Mouse (Mus musculus): Measurements from ENCODE around the gene Clstn2.

DNA sequence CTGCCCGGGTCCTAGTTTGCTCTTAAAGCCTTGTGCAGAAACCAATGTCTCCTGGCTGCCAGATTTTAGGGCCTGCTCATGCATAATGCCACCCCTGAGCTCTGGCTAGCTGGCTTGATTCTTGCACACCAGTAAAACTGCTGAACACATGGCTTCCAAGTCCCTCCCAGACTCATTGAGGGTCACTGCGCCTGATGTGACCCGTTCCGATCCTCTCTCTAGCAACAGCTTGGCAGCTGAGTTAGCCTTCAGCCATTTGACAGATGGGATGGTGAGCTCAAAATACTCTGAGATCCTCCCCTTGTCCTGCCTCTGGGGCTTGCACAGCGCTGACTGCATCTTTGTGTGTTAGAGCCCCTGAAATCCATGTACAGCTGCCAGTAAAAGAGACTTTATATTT is 430.5 kb downstream of the Clstn2 start:
- TF ChIP-seq MXI1 (IDR thresholded peaks at IDR 0.05; ENCODE audit: low read depth, low read length): no peak
- TF ChIP-seq UBTF (IDR thresholded peaks at IDR 0.05; ENCODE audit: low read depth, low read length): no peak
- no peak for TF ChIP-seq CTCF (conservative IDR thresholded peaks at IDR 0.05 in 1 of 2, IDR thresholded peaks at IDR 0.05 in 1 of 2; ENCODE audit: low read depth in 2 of 2, low read length in 2 of 2)
- TF ChIP-seq MAX (IDR thresholded peaks at IDR 0.05; ENCODE audit: low read length): no peak
- no peak for TF ChIP-seq IRF4 (IDR thresholded peaks at IDR 0.05; ENCODE audit: low read depth, low read length)
- no peak for TF ChIP-seq POLR2A (IDR thresholded peaks at IDR 0.05; ENCODE audit: low read depth, low read length)
- TF ChIP-seq EP300 (IDR thresholded peaks at IDR 0.05; ENCODE audit: low read length): no peak
- TF ChIP-seq ZC3H11A (IDR thresholded peaks at IDR 0.05; ENCODE audit: low read depth, low read length): no peak
- no peak for TF ChIP-seq E2F4 (IDR thresholded peaks at IDR 0.05; ENCODE audit: insufficient replicate concordance, low read depth, low read length)
- TF ChIP-seq ZNF384 (IDR thresholded peaks at IDR 0.05; ENCODE audit: low read depth, low read length): no peak
- TF ChIP-seq HCFC1 (IDR thresholded peaks at IDR 0.05; ENCODE audit: low read depth, low read length): no peak

Measured in CH12.LX (cell line).